Mouse (Mus musculus) cerebellum, postnatal 25 days (tissue): ENCODE measurements around the gene Mapk1ip1.

Source experiments
- DNase-seq, 2 experiments: peaks; one replicate each; pipeline ENCODE4 v3.0.0; 2021; ENCODE audit warnings: mixed read lengths in 2 of 2

Gene Mapk1ip1

GRCm38 (mm10) chr7:138835028-138835427, 11.0 kb downstream of the Mapk1ip1 start:
- no peak for DNase-seq

GRCm38 (mm10) chr7:138827812-138828211, 18.3 kb downstream of the Mapk1ip1 start:
- peak; percentile 81 to 88 for DNase-seq

GRCm38 (mm10) chr7:138824995-138825756, 20.9 kb downstream of the Mapk1ip1 start:
- no peak for DNase-seq

GRCm38 (mm10) chr7:138824423-138824822, 21.6 kb downstream of the Mapk1ip1 start:
- DNase-seq = no peak

GRCm38 (mm10) chr7:138818314-138818713, 27.8 kb downstream of the Mapk1ip1 start:
- DNase-seq = peak in 1 of 2 experiments; percentile 48

- no peak for DNase-seq
These were observed 32.7 kb downstream of the Mapk1ip1 start for GRCm38 (mm10) chr7:138813213-138813875.

GRCm38 (mm10) chr7:138807146-138807545, 38.9 kb downstream of the Mapk1ip1 start:
- DNase-seq = no peak

GRCm38 (mm10) chr7:138803386-138803785, 42.7 kb downstream of the Mapk1ip1 start:
- no peak for DNase-seq

GRCm38 (mm10) chr7:138788109-138788508, 58.0 kb downstream of the Mapk1ip1 start:
- DNase-seq = no peak
